Mouse (Mus musculus) ES-E14 (cell line): ENCODE measurements at regions not wholly inside any gene's neighbourhood (a gene's known extent, or its start where the extent isn't known, plus 50 kb on each side); places are given as distances from the start of the nearest gene placed in this dataset.

Experiments
- HCFC1 ChIP-seq: IDR thresholded peaks from 2 replicates; pipeline ENCODE4 v1.6.1; 2012; ENCODE audit warnings: low read length, inconsistent platforms, borderline replicate concordance; ENCODE audit not compliant: insufficient read depth
- MAFK ChIP-seq: IDR thresholded peaks from 2 replicates; pipeline ENCODE4 v1.6.1; 2014; ENCODE audit warnings: mild to moderate bottlenecking, low read depth, low read length, inconsistent platforms; ENCODE audit not compliant: insufficient read depth

GRCm38 (mm10) chr1:117490176-117490575 lies 206.8 kb upstream of the Gm28363 start:
- TF ChIP-seq MAFK: no peak
- no peak for TF ChIP-seq HCFC1
